Mouse (Mus musculus): ENCODE measurements around the gene F8. TPM values are rescaled to one million over a fixed set of nuclear protein-coding genes. Genes with fewer than 3 reads are reported as not detected.
A peak's percentile ranks its signal among the peaks of the same experiment; 100 is the strongest.

The F8 gene
- polyA plus RNA-seq, 1 experiment: 0.31 TPM

DNA sequence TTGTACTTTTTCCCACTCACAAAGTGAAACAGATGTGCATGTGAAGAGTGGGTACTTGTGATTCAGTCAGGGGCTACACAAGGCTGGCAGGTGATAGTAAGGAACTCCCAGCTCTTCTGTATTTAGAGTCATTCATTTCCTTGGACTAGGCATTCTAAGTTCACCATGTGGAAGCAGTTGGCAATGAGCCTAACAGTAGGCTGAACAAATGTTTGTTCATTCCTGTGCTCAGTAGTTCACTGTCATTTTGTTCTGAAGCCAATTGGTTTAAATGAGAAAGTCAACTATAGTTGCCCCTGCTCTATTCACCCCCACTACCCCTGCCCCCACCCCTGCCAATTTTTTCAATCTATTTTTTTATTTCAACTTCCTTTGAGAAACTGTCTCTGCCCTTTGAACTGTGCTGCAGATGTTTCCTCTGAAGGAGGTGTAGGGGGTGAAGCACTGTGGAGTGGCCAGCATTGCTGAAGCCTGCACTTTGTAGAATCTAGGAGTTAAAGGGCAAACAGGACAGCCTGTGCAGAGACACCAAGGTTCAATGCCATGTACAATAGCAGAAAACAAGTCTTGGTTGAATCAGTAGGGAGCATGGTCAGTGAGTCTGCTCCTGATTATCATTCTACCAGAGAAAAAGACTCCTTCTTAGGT lies 254.0 kb downstream of the F8 start:
- 0 out of 2 replicates have a peak, but pooled peaks cover 2% of the 10 kb centered on the region for H3K4me1 ChIP-seq (replicated peaks; ENCODE audit: control insufficient read depth, insufficient read depth, low read length)
- no peak overlapping the region for H3K4me3 ChIP-seq (ENCODE audit: control insufficient read depth, insufficient read depth, low read length)
- peak; percentile 19 for DNase-seq
- peak overlapping the region; percentile 50 for H3K27ac ChIP-seq (ENCODE audit: control insufficient read depth, insufficient read depth, low read length)
- H3K36me3 ChIP-seq (ENCODE audit: control insufficient read depth, insufficient read depth, low read length): peaks cover 11% of the 10 kb centered on the region; the same call in 1 of the 2 replicates
- TF ChIP-seq CTCF (IDR thresholded peaks at IDR 0.05; ENCODE audit: borderline replicate concordance, control insufficient read depth, extremely low read depth, insufficient read depth, low read length, poor library complexity) (no peak), POLR2A (IDR thresholded peaks at IDR 0.05; ENCODE audit: control insufficient read depth, extremely low read depth, insufficient read depth, low read length, poor library complexity) (no peak)
- no peaks in the 10 kb centered on the region for H3K27me3 ChIP-seq (ENCODE audit: control insufficient read depth, insufficient read depth, low read length)

DNA sequence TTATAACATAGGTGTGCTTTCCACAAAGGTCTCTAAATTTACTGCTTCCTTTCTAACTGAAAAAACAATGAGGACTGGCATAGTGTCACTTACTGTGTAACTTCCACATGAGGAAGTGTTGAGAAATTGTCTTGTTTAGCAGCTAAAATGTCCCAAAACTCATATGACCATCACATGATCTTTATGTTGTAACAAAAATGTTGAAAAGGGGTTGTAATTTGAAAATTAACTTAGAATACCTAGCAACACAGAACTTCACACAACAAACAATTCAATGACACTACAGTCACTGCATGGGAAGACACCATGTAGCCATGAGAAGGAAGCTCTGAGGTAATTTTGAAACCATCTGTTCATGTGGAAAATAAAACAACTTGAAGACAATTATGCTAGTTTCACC lies 255.5 kb downstream of the F8 start:
- no peak for DNase-seq
- Histone ChIP-seq H3K27ac (ENCODE audit: control insufficient read depth, insufficient read depth, low read length) (no peak overlapping the region), H3K4me3 (ENCODE audit: control insufficient read depth, insufficient read depth, low read length) (no peak overlapping the region), H3K36me3 (ENCODE audit: control insufficient read depth, insufficient read depth, low read length) (peaks cover 11% of the 10 kb centered on the region; the same call in 1 of the 2 replicates), H3K27me3 (ENCODE audit: control insufficient read depth, insufficient read depth, low read length) (no peaks in the 10 kb centered on the region), H3K4me1 (replicated peaks; ENCODE audit: control insufficient read depth, insufficient read depth, low read length) (0 out of 2 replicates have a peak, but pooled peaks cover 2% of the 10 kb centered on the region)
- no peak for TF ChIP-seq CTCF (IDR thresholded peaks at IDR 0.05; ENCODE audit: borderline replicate concordance, control insufficient read depth, extremely low read depth, insufficient read depth, low read length, poor library complexity)
- no peak for TF ChIP-seq POLR2A (IDR thresholded peaks at IDR 0.05; ENCODE audit: control insufficient read depth, extremely low read depth, insufficient read depth, low read length, poor library complexity)

DNA sequence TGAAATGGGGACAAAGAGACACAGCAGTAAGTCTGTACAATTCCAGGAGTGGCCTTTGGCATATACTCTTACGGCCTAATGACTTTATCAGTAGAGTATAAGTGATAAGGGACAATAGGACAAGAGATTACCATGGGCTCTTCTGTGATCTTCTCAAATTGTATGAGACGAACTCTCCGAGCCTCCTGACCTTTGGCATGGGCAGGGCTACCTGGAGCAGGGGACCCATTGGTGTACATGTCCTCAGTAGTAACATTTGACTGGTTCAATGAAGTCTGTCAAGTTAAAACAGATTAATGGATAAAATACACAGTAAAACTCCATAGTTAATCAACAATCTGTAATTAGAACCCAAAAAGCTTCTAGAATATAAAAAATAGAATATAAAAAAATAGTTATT lies 256.8 kb downstream of the F8 start:
- Histone ChIP-seq H3K27me3 (ENCODE audit: control insufficient read depth, insufficient read depth, low read length) (no peaks in the 10 kb centered on the region), H3K36me3 (ENCODE audit: control insufficient read depth, insufficient read depth, low read length) (peaks cover 11% of the 10 kb centered on the region; the same call in 1 of the 2 replicates), H3K4me3 (ENCODE audit: control insufficient read depth, insufficient read depth, low read length) (no peak overlapping the region), H3K27ac (ENCODE audit: control insufficient read depth, insufficient read depth, low read length) (no peak overlapping the region), H3K4me1 (replicated peaks; ENCODE audit: control insufficient read depth, insufficient read depth, low read length) (no peaks in the 10 kb centered on the region)
- TF ChIP-seq POLR2A (IDR thresholded peaks at IDR 0.05; ENCODE audit: control insufficient read depth, extremely low read depth, insufficient read depth, low read length, poor library complexity) (no peak), CTCF (IDR thresholded peaks at IDR 0.05; ENCODE audit: borderline replicate concordance, control insufficient read depth, extremely low read depth, insufficient read depth, low read length, poor library complexity) (no peak)
- no peak for DNase-seq
- 99% methylated on average over 3 of the region's 3 CpGs for WGBS

Other genes with a start within 250 kb of the F8 start
- not detected in 2 replicates for gene Smim9, start 218.8 kb downstream of the F8 start, polyA plus RNA-seq (2012; rRNA removed)
- 6.1 and 8.7 TPM in 2 replicates for gene Fundc2, start 216 bp downstream of the F8 start, polyA plus RNA-seq (2012; rRNA removed)
- gene Cmc4, start 34.0 kb upstream of the F8 start, polyA plus RNA-seq (2012; rRNA removed): 4.3 and 5.6 TPM in 2 replicates
- 9.1 and 10.7 TPM in 2 replicates for gene Mtcp1, start 34.0 kb upstream of the F8 start, polyA plus RNA-seq (2012; rRNA removed)
- 10.7 and 15.0 TPM in 2 replicates for gene Brcc3, start 34.0 kb upstream of the F8 start, polyA plus RNA-seq (2012; rRNA removed)
- 4.1 and 5.7 TPM in 2 replicates for gene Vbp1, start 131.7 kb upstream of the F8 start, polyA plus RNA-seq (2012; rRNA removed)
- gene Rab39b, start 195.6 kb upstream of the F8 start, polyA plus RNA-seq (2012; rRNA removed): 0.11 and 0.14 TPM in 2 replicates

All from thymus, adult 2 months (tissue).